Mouse (Mus musculus) liver, embryonic 13.5 days (tissue): ENCODE data around the gene Aftph. TPM values are rescaled to one million over a fixed set of nuclear protein-coding genes. Genes with fewer than 3 reads are reported as not detected.
"Not testable (repeated sequence)": the region's sequence is repeated elsewhere in the genome, so short reads cannot be mapped to it uniquely, and the experiment has no call there.

ENCODE experiments used
- ATAC-seq: fragments of 200-750 bp; cut with Nextera tagmentation; 2 replicates; pipeline ENCODE4 v1.8.0; 2017; ENCODE audit warnings: low read depth, mild to moderate bottlenecking, moderate number of reproducible peaks, moderate library complexity
- DNase-seq: peaks from one replicate; pipeline ENCODE4 v3.0.0; 2022
- H3K27ac ChIP-seq: fragments of 300-500 bp; sonication (generic); 2 replicates; pipeline ENCODE4 v1.5.1; 2015; ENCODE audit warnings: moderate library complexity, mild to moderate bottlenecking, inconsistent platforms
- H3K27me3 ChIP-seq: fragments of 300-500 bp; sonication (generic); 2 replicates; pipeline ENCODE4 v1.6.1; 2015; ENCODE audit warnings: mild to moderate bottlenecking, inconsistent platforms
- H3K36me3 ChIP-seq: fragments of 300-500 bp; sonication (generic); 2 replicates; pipeline ENCODE4 v1.6.1; 2015; ENCODE audit warnings: mild to moderate bottlenecking, inconsistent platforms
- H3K4me1 ChIP-seq: fragments of 300-500 bp; sonication (generic); replicated peaks from 2 replicates; pipeline ENCODE4 v1.6.1; 2015; ENCODE audit warnings: inconsistent platforms
- H3K4me2 ChIP-seq: fragments of 300-500 bp; sonication (generic); 2 replicates; pipeline ENCODE4 v1.6.1; 2015; ENCODE audit warnings: inconsistent platforms, mild to moderate bottlenecking, moderate library complexity
- H3K4me3 ChIP-seq: fragments of 300-500 bp; sonication (generic); replicated peaks from 2 replicates; pipeline ENCODE4 v1.5.1; 2015; ENCODE audit warnings: mild to moderate bottlenecking, inconsistent platforms
- H3K9ac ChIP-seq: fragments of 300-500 bp; sonication (generic); 2 replicates; pipeline ENCODE4 v1.6.1; 2015; ENCODE audit warnings: mild to moderate bottlenecking, inconsistent platforms
- H3K9me3 ChIP-seq: fragments of 300-500 bp; sonication (generic); replicated peaks from 2 replicates; pipeline ENCODE4 v1.6.1; 2016; ENCODE audit warnings: inconsistent platforms
- WGBS: fragments of 180-500 bp; shearing (Covaris S2); methylation state at CpG from one replicate; pipeline ENCODE4 v1.1.7; 2015; ENCODE audit not compliant: insufficient replicate concordance; 5-methylcytosine and 5-hydroxymethylcytosine counted together
- polyA plus RNA-seq: library from polyadenylated mRNA; unstranded; fragments of >200 nt; fragmentation: Nextera tagmentation; extraction: Ambion mirVana; gene quantifications from 2 replicates; pipeline ENCODE4 v1.2.1, GENCODE M21; 2015

Gene Aftph
- polyA plus RNA-seq, 1 experiment from 2014 or later: 12.0 TPM

DNA sequence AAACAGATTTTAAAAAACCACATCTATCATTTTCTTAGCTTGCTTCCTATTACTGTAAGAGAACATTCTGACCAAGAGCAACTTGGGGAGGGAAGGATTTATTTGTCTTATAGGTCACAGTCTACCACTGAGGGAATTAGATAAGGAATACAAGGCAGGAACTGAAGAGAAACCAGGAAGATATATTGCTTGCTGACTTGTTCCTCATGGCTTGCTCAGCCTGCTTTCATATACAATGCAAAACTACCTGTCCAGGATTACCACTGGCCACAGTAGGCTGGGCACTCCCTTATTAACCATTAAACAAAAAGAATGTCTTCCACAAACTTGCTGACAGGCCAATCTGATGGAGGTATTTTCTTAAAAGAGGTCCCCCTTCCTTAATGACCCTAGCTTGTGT lies 35.3 kb upstream of the Aftph start:
- no peak for DNase-seq
- no peaks in the 10 kb centered on the region for H3K36me3 ChIP-seq
- H3K9ac ChIP-seq: no peak overlapping the region
- ATAC-seq: no peak
- no peak overlapping the region for H3K4me2 ChIP-seq
- no peak overlapping the region for H3K4me3 ChIP-seq
- H3K27ac ChIP-seq: no peak overlapping the region
- H3K4me1 ChIP-seq: peaks cover 28% of the 10 kb centered on the region
- no peaks in the 10 kb centered on the region for H3K9me3 ChIP-seq
- no peaks in the 10 kb centered on the region for H3K27me3 ChIP-seq

DNA sequence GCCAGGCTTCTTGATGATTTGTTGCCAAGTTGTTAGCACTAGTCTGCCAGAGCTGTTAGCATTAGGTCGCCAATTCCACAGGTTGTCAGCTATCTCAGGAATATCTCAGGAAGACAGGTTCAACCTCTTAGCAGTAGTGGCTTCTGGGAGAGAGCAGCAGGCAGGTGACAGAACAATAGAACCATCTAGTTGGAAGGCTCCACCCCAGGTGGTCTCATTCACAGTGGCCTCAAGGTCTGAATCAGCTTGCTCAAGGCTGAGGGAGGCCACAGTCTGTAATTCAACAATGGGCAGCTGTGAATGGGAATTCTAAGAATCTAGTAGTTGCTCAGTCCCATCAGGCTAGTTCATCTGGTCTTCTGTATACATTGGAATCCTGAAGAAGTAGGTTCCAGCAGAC lies 31.3 kb upstream of the Aftph start:
- WGBS: 44% methylated on average over 1 of the region's 1 CpGs

DNA sequence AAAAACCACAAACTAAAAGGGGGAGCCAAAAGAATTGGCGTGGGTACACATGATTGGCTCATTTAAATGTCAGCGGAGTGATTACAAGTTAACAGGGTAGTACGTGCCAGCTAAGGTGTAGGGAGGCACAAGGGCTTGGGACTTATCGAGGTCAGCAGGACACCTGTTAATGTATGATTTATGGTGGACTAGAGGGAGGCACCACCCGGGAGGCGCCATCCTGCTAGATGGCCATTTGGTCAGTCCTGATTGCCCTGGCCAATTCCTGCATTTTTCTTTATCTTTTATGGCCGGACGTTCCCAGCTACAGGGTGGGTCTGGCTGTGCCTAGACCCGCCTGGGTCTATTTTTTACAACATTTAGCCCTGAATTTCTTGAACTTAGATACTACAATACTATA lies 30.4 kb upstream of the Aftph start:
- not testable (repeated sequence) for H3K4me2 ChIP-seq, H3K9me3 ChIP-seq, H3K4me3 ChIP-seq, H3K27me3 ChIP-seq, H3K36me3 ChIP-seq, DNase-seq, H3K4me1 ChIP-seq, H3K9ac ChIP-seq, ATAC-seq, H3K27ac ChIP-seq
- WGBS: 56% methylated on average over 9 of the region's 9 CpGs

More for the DNA sequence above, 31.3 kb upstream of the Aftph start:
- Histone ChIP-seq H3K4me1 (peaks cover 6% of the 10 kb centered on the region; the same call in 1 of the 2 replicates), H3K4me2 (no peak overlapping the region), H3K27ac (no peak overlapping the region), H3K9ac (no peak overlapping the region), H3K27me3 (no peaks in the 10 kb centered on the region), H3K36me3 (no peaks in the 10 kb centered on the region), H3K9me3 (no peaks in the 10 kb centered on the region), H3K4me3 (no peak overlapping the region)
- no peak for DNase-seq
- ATAC-seq: no peak

DNA sequence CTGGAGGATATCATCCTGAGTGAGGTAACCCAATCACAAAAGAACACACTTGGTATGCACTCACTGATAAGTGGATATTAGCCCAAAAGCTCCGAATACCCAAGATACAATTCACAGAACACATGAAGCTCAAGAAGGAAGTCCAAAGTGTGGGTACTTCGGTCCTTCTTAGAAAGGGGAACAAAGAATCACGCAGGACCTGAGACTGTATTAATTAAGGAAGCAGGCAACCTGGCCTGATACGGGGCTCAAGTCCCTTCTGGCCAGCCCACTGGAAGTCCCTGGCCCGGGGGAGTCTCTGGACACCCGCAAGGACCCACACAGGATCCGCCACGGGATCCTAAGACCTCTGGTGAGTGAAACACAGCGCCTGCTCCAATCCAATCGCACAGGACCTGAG lies 20.6 kb upstream of the Aftph start:
- not testable (repeated sequence) for H3K4me2 ChIP-seq, ATAC-seq, H3K27me3 ChIP-seq, H3K4me1 ChIP-seq, H3K9ac ChIP-seq, H3K36me3 ChIP-seq, H3K9me3 ChIP-seq, H3K4me3 ChIP-seq, H3K27ac ChIP-seq, DNase-seq
- 45% methylated on average over 10 of the region's 10 CpGs for WGBS

DNA sequence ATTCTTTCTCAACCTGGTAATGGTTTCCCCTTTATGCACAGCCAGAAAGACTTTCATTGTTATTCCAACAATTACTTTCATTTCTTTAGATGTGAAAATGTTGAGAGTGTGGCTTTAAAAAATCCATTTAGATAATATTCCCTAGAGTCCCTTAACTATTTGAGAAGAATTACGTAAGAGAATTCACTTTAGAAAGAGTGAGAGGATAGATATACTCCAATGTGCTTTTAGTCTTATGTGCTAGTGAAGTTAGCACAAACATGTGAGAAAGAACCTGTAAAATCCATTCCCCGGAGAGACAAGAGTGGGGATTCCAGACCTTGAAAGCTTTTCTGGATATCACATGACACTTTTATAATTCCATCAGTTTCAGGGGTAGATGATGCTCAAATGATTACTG lies 9.2 kb upstream of the Aftph start:
- WGBS: 74% methylated on average over 2 of the region's 2 CpGs
- H3K4me2 ChIP-seq: no peak overlapping the region
- no peak overlapping the region for H3K9ac ChIP-seq
- H3K9me3 ChIP-seq: peaks cover 9% of the 10 kb centered on the region
- H3K4me3 ChIP-seq: no peak overlapping the region
- H3K36me3 ChIP-seq: no peaks in the 10 kb centered on the region
- H3K27me3 ChIP-seq: no peaks in the 10 kb centered on the region
- H3K4me1 ChIP-seq: no peaks in the 10 kb centered on the region
- no peak for ATAC-seq
- no peak for DNase-seq
- no peak overlapping the region for H3K27ac ChIP-seq

DNA sequence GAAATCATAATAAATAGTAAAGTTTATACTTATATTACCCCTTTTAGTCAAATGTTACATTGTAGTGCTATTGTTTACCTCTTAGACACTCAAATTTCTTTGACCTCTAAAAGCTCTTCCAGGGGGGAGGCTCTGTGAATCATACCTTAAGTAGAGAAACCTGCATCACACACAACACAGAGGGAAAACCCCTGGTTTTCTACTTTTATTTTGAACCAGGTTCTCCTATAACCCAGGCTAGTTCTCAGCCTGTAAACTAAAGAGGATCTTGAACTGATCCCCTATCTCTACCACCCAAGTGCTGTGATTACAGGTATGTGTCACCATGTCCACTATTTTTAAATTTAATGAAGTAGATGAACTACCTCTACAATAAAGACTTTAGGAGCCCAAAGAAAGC lies 2.0 kb upstream of the Aftph start:
- Histone ChIP-seq H3K27me3 (no peaks in the 10 kb centered on the region), H3K4me1 (peaks cover 13% of the 10 kb centered on the region), H3K9ac (no peak overlapping the region), H3K9me3 (no peaks in the 10 kb centered on the region), H3K4me2 (no peak overlapping the region), H3K36me3 (no peaks in the 10 kb centered on the region), H3K4me3 (no peak overlapping the region), H3K27ac (no peak overlapping the region)
- ATAC-seq (no peak), DNase-seq (no peak)

DNA sequence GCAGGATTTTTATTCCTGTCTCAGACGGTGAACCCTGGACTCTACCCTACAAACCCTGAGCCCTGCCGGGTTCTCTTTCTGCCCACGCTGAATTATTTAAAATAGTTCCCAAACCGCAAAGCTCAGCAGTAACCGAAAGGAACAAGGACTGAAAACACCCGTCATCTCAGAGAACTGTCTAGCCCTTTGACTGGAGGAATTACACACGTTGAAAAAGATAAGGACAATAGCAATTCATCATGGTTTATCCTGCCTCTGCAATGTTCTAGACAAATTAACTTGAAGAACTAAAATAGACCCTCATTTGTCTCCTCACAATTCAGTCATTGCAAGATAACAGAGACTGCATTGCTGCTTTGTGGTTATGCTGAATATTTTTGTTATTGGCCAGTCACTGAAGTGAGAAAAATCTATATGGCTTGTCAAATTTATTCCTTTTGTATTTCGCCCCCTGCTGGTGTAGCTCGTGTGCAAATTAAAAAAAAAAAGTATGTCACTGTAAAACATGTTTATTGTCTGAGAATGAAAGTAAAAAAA lies 1.0 kb upstream of the Aftph start:
- Histone ChIP-seq H3K9me3 (no peaks in the 10 kb centered on the region), H3K36me3 (no peaks in the 10 kb centered on the region; the same call in 1 of the 2 replicates), H3K27me3 (no peaks in the 10 kb centered on the region), H3K4me2 (peak overlapping the region; percentile 91), H3K27ac (peak overlapping the region; percentile 96), H3K4me3 (peak overlapping the region; percentile 99), H3K9ac (peak overlapping the region; percentile 98), H3K4me1 (peaks cover 14% of the 10 kb centered on the region)
- ATAC-seq: no peak
- 0% methylated on average over 9 of the region's 9 CpGs for WGBS
- DNase-seq: peak; percentile 65

DNA sequence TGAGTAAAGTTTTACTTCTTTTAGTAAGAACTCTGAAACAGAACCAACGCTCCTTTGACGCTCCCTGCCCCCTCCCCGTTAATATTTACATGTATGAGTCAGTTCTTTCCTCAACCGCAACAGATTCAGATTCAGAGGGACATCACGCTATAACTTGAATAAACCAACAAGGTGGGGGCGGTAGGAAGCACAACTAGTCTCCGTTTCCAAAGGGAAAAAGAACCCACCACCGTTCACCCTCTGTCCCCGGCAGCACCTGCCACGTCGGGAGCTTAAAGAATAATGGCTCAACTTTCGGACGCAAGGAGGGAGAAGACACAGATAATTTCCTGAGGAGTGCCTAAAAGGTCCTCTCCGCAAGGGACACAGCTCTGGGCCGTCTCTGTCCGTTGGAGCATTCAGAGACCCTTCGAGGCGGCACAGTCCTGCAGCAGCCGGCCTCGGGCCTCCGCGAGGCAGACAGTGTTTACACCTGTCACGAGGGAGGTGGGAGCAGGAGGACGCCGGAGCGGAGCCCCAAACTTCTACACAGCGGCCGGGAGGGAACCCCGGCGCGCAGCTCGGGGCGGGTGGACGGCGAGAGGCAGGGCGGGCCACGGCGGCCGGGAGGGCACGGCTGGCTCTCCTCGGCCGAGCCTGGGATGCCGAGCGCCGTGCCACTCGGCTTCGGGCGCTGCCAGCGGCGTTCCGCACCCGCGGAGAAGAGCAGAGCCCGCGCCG lies 748 bp downstream of the Aftph start:
- WGBS: 1% methylated on average over 53 of the region's 56 CpGs
- H3K9me3 ChIP-seq: no peaks in the 10 kb centered on the region
- peak; percentile 47 for DNase-seq
- H3K9ac ChIP-seq: peak overlapping the region; percentile 98
- H3K27ac ChIP-seq: peak overlapping the region; percentile 96
- no peaks in the 10 kb centered on the region for H3K27me3 ChIP-seq
- peaks cover 14% of the 10 kb centered on the region for H3K4me1 ChIP-seq
- ATAC-seq: peak; percentile 62
- no peaks in the 10 kb centered on the region; the same call in 1 of the 2 replicates for H3K36me3 ChIP-seq
- H3K4me3 ChIP-seq: peak overlapping the region; percentile 99
- peak overlapping the region; percentile 91 for H3K4me2 ChIP-seq

DNA sequence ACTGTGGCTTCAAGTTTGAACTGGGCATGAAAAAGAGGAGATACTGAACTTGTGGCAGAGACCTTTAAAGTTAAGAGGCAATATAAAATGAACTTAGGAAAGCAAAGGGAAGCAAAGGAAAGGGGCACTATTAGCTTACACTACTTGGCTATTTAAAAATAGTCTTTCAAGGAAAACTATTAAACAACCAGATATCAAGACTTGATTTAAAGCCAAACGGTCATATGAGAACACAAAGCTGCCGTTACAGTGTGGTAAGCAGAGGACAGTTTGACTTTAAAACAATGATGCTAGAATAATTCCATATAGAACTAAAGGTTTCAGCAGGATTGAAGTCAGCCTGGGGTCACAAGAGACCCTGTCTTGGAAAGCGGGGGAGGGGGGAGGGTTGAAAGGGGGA lies 7.3 kb downstream of the Aftph start:
- no peak for DNase-seq
- Histone ChIP-seq H3K9me3 (no peaks in the 10 kb centered on the region), H3K4me1 (peaks cover 28% of the 10 kb centered on the region), H3K36me3 (no peaks in the 10 kb centered on the region; the same call in 1 of the 2 replicates), H3K9ac (no peak overlapping the region), H3K27ac (no peak overlapping the region), H3K4me3 (no peak overlapping the region), H3K27me3 (no peaks in the 10 kb centered on the region), H3K4me2 (no peak overlapping the region)
- no peak for ATAC-seq
- 76% methylated on average over 3 of the region's 3 CpGs for WGBS

DNA sequence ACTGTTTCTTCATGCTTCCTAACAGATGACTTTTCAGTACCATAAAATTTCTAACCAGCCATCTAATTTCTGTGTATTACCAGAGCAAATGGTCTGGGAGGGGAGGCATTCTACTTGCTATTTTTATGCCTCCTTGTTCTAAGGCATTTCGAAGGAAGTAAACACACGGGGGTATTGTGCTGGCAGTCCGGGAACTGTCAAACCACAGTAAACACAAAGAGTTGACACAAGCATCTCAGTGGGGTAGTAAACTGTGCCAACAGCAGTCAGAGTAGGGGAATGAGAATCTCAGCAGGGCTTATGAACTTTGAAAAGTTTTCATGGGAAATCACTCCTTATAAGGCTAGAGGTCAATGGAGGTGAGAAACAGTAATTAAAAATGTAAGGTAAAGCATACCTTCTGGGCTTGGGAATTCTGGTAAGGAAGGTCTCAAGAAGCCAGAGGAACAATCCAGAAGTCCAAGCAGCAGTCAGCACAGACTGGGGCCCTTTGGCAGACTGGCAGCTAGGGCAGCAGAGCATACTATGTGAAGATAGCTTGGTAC lies 7.8 kb downstream of the Aftph start:
- Histone ChIP-seq H3K4me3 (no peak overlapping the region), H3K27me3 (no peaks in the 10 kb centered on the region), H3K9ac (no peak overlapping the region), H3K27ac (no peak overlapping the region), H3K9me3 (no peaks in the 10 kb centered on the region), H3K4me1 (peaks cover 24% of the 10 kb centered on the region), H3K36me3 (no peaks in the 10 kb centered on the region; the same call in 1 of the 2 replicates), H3K4me2 (no peak overlapping the region)
- 33% methylated on average over 3 of the region's 3 CpGs for WGBS
- ATAC-seq: no peak
- no peak for DNase-seq

DNA sequence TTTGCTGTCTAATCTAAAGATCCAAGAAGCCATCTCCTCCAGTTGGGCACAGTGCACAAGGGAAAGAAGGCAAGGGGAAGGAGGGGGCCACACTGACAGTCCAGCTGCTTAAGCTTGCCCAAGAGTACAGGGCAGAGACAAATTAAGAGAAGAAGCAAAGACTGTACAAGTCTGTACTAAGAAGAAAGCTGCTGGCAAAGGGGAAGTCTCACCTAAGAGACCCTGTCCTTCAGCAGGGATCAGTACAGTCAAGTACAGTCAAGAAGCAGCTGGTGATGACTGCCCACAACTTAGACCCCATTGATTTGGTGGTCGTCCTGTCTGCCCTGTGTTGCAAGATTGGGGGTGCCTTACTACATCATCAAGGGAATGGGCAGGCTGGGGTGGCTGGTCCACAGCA lies 12.0 kb downstream of the Aftph start:
- ATAC-seq (no peak), DNase-seq (no peak)
- WGBS: 72% methylated on average over 1 of the region's 1 CpGs
- Histone ChIP-seq H3K4me1 (peaks cover 17% of the 10 kb centered on the region), H3K27ac (no peak overlapping the region), H3K36me3 (peaks cover 21% of the 10 kb centered on the region), H3K4me2 (no peak overlapping the region), H3K9ac (no peak overlapping the region), H3K9me3 (no peaks in the 10 kb centered on the region), H3K27me3 (no peaks in the 10 kb centered on the region), H3K4me3 (no peak overlapping the region)

DNA sequence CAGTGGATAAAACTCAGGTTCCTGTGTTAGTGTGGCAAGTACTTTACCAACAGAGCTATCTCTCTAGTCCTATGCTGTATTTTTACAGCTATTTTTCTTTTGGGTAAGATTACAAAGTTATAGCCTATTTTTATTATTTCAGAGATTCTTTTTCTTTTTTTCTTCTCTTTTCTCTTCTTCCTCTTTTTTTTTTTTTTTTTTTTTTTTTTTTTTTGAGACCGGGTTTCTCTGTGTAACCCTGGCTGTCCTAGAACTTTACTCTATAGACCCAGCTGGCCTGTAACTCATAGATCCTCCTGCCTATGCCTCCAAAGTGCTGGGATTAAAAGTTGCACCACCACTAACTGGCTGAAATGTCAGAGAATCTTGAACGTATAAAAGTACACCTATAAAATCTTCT lies 13.3 kb downstream of the Aftph start:
- Histone ChIP-seq H3K27ac (no peak overlapping the region), H3K4me1 (peaks cover 6% of the 10 kb centered on the region; the same call in 1 of the 2 replicates), H3K9ac (no peak overlapping the region), H3K36me3 (peaks cover 21% of the 10 kb centered on the region), H3K4me2 (no peak overlapping the region), H3K4me3 (no peak overlapping the region), H3K27me3 (no peaks in the 10 kb centered on the region), H3K9me3 (no peaks in the 10 kb centered on the region)
- ATAC-seq (no peak), DNase-seq (no peak)
- WGBS: 51% methylated on average over 2 of the region's 2 CpGs
